Mouse (Mus musculus) MN1 (cell line): ENCODE data around the gene Atoh8.
A peak's percentile ranks its signal among the peaks of the same experiment; 100 is the strongest.

Experiments used
- DNase-seq: peaks from one replicate; pipeline ENCODE4 v3.0.0-alpha.2; 2016; ENCODE audit warnings: low spot score

Atoh8 gene

GRCm38 (mm10) chr6:72227665-72228265, 7.6 kb downstream of the Atoh8 start:
- no peak for DNase-seq

GRCm38 (mm10) chr6:72227011-72227410, 8.4 kb downstream of the Atoh8 start:
- DNase-seq = no peak

GRCm38 (mm10) chr6:72225686-72226085, 9.7 kb downstream of the Atoh8 start:
- no peak for DNase-seq

GRCm38 (mm10) chr6:72223892-72224291, 11.5 kb downstream of the Atoh8 start:
- no peak for DNase-seq

GRCm38 (mm10) chr6:72222876-72223275, 12.5 kb downstream of the Atoh8 start:
- no peak for DNase-seq

- no peak for DNase-seq
Observed at GRCm38 (mm10) chr6:72222271-72222724, 13.1 kb downstream of the Atoh8 start.

- DNase-seq = no peak
Observed at GRCm38 (mm10) chr6:72221271-72221670, 14.1 kb downstream of the Atoh8 start.

GRCm38 (mm10) chr6:72219549-72219948, 15.8 kb downstream of the Atoh8 start:
- DNase-seq = no peak

- DNase-seq = no peak
Observed at GRCm38 (mm10) chr6:72218281-72218680, 17.1 kb downstream of the Atoh8 start.

GRCm38 (mm10) chr6:72217415-72217784, 18.0 kb downstream of the Atoh8 start:
- DNase-seq = no peak

- DNase-seq = peak; percentile 98
Observed at GRCm38 (mm10) chr6:72216681-72217414, 18.5 kb downstream of the Atoh8 start.

GRCm38 (mm10) chr6:72215582-72215981, 19.8 kb downstream of the Atoh8 start:
- DNase-seq = peak; percentile 40

- no peak for DNase-seq
Observed at GRCm38 (mm10) chr6:72211360-72211759, 24.0 kb downstream of the Atoh8 start.

GRCm38 (mm10) chr6:72210823-72211222, 24.6 kb downstream of the Atoh8 start:
- no peak for DNase-seq

GRCm38 (mm10) chr6:72209738-72210137, 25.6 kb downstream of the Atoh8 start:
- DNase-seq = no peak

GRCm38 (mm10) chr6:72208406-72209045, 26.9 kb downstream of the Atoh8 start:
- no peak for DNase-seq

GRCm38 (mm10) chr6:72206021-72206420, 29.4 kb downstream of the Atoh8 start:
- DNase-seq = no peak

- peak; percentile 24 for DNase-seq
Observed at GRCm38 (mm10) chr6:72204858-72205257, 30.5 kb downstream of the Atoh8 start.

GRCm38 (mm10) chr6:72203279-72203678, 32.1 kb downstream of the Atoh8 start:
- no peak for DNase-seq

- no peak for DNase-seq
Observed at GRCm38 (mm10) chr6:72202732-72203131, 32.6 kb downstream of the Atoh8 start.

- DNase-seq = no peak
Observed at GRCm38 (mm10) chr6:72200595-72201256, 34.7 kb downstream of the Atoh8 start.

- DNase-seq = no peak
Observed at GRCm38 (mm10) chr6:72197515-72197914, 37.9 kb downstream of the Atoh8 start.

- DNase-seq = no peak
Observed at GRCm38 (mm10) chr6:72196660-72197059, 38.7 kb downstream of the Atoh8 start.
